Comparison of ENCODE assay signal across 8 mouse cellular contexts in genomic region chr7:45897258-45897757, GRCm38 (mm10). TPM values are rescaled to one million over a fixed set of nuclear protein-coding genes. Genes with fewer than 3 reads are reported as not detected.
A peak's percentile ranks its signal among the peaks of the same experiment; 100 is the strongest.
DNase-seq lines count a peak whose midpoint lies in the region; ATAC-seq lines count a peak whose summit lies in the region.

No protein-coding gene starts in this region.

- peak overlapping the region; percentile 60 for H3K4me3 ChIP-seq in hindbrain, embryonic 10.5 days
- H3K4me3 ChIP-seq in lung, embryonic 16.5 days (ENCODE audit: low read length), result peak overlapping the region; percentile 65

- WGBS in hindbrain, embryonic 10.5 days, result under 1% methylated on average over 19 of the region's 19 CpGs
- WGBS in lung, embryonic 16.5 days, result 1% methylated on average over 19 of the region's 19 CpGs

- peaks cover 9% of the 10 kb centered on the region for H3K27me3 ChIP-seq in hindbrain, embryonic 10.5 days (ENCODE audit: insufficient read depth, poor library complexity, severe bottlenecking)
- H3K27me3 ChIP-seq in lung, embryonic 16.5 days (ENCODE audit: control insufficient read depth, insufficient read depth, low read depth, low read length), result no peaks in the 10 kb centered on the region

- no peaks in the 10 kb centered on the region for H3K9me3 ChIP-seq in hindbrain, embryonic 10.5 days
- H3K9me3 ChIP-seq in lung, embryonic 16.5 days (ENCODE audit: control insufficient read depth, low read length), result no peaks in the 10 kb centered on the region

- no peaks in the 10 kb centered on the region for H3K36me3 ChIP-seq in hindbrain, embryonic 10.5 days
- H3K36me3 ChIP-seq in lung, embryonic 16.5 days (ENCODE audit: control insufficient read depth, insufficient read depth, low read length), result no peaks in the 10 kb centered on the region

- peak; percentile 65 for ATAC-seq in erythroid progenitor cell, adult 5-6 weeks (replicated peaks; ENCODE audit: low FRiP score, poor library complexity, severe bottlenecking)
- ATAC-seq in lung, embryonic 16.5 days (ENCODE audit: low read depth), result peak; percentile 63

- peak overlapping the region; percentile 80 for H3K9ac ChIP-seq in lung, embryonic 16.5 days (ENCODE audit: low read length)

- H3K27ac ChIP-seq in hindbrain, embryonic 10.5 days, result peak overlapping the region; percentile 90
- peak overlapping the region; percentile 89 for H3K27ac ChIP-seq in lung, embryonic 16.5 days (ENCODE audit: low read length)

- peak; percentile 58 for DNase-seq in CD4-positive, CD25-positive, alpha-beta regulatory T cell, adult 2 months (ENCODE audit: low read depth, low spot score)
- DNase-seq in ZHBTc4 (ENCODE audit: low read depth, low spot score), result peak; percentile 90
- DNase-seq in hindbrain, embryonic 10.5 days (ENCODE audit: low spot score), result no peak
- DNase-seq in layer of hippocampus, adult 9-11 months, result peak; percentile 66
- peak; percentile 51 for DNase-seq in ovary, postnatal 14 days (ENCODE audit: low spot score)
- peak; percentile 53 for DNase-seq in urinary bladder, postnatal 25 days (ENCODE audit: low spot score)

- peak overlapping the region; percentile 95 for H3K4me2 ChIP-seq in lung, embryonic 16.5 days (ENCODE audit: low read depth, low read length)

- peaks cover 20% of the 10 kb centered on the region for H3K4me1 ChIP-seq in hindbrain, embryonic 10.5 days (replicated peaks)
- peaks cover 8% of the 10 kb centered on the region; the same call in 1 of the 2 replicates for H3K4me1 ChIP-seq in lung, embryonic 16.5 days (replicated peaks; ENCODE audit: control insufficient read depth, insufficient read depth, low read length)

RNA-seq across cellular contexts. Expression of gene Tmem143, which starts 0.6 kb away (rescaled TPM):
- 0.84 and 1.1 TPM in 2 replicates for total RNA-seq in erythroid progenitor cell, adult 5-6 weeks (2015; ENCODE audit: low replicate concordance)
- 4.0 and 4.6 TPM in 2 replicates for total RNA-seq in erythroid progenitor cell, adult 5-6 weeks (2017; ENCODE audit: low replicate concordance)
- 4.5 and 4.8 TPM in 2 replicates for polyA plus RNA-seq in hindbrain, embryonic 10.5 days (2016; fragmentation: Nextera tagmentation; extraction: Ambion mirVana)
- polyA plus RNA-seq in lung, embryonic 16.5 days (2015; fragmentation: Nextera tagmentation; extraction: Ambion mirVana), result 4.6 and 5.6 TPM in 2 replicates

RNA-seq across cellular contexts. Expression of gene Syngr4, which starts 0.8 kb away (rescaled TPM):
- total RNA-seq in erythroid progenitor cell, adult 5-6 weeks (2015; ENCODE audit: low replicate concordance), result not detected in 2 replicates
- 1.3 TPM in 1 of 2 replicates, not detected in the other for total RNA-seq in erythroid progenitor cell, adult 5-6 weeks (2017; ENCODE audit: low replicate concordance)
- polyA plus RNA-seq in hindbrain, embryonic 10.5 days (2016; fragmentation: Nextera tagmentation; extraction: Ambion mirVana), result 1.1 and 1.3 TPM in 2 replicates
- polyA plus RNA-seq in lung, embryonic 16.5 days (2015; fragmentation: Nextera tagmentation; extraction: Ambion mirVana), result 0.26 and 1.9 TPM in 2 replicates

RNA-seq across cellular contexts. Expression of gene Grin2d, which starts 19.1 kb away (rescaled TPM):
- not detected in 2 replicates for total RNA-seq in erythroid progenitor cell, adult 5-6 weeks (2015; ENCODE audit: low replicate concordance)
- total RNA-seq in erythroid progenitor cell, adult 5-6 weeks (2017; ENCODE audit: low replicate concordance), result not detected in 2 replicates
- 0.19 and 0.33 TPM in 2 replicates for polyA plus RNA-seq in hindbrain, embryonic 10.5 days (2016; fragmentation: Nextera tagmentation; extraction: Ambion mirVana)
- 0.34 and 0.40 TPM in 2 replicates for polyA plus RNA-seq in lung, embryonic 16.5 days (2015; fragmentation: Nextera tagmentation; extraction: Ambion mirVana)

RNA-seq across cellular contexts. Expression of gene Emp3, which starts 23.9 kb away (rescaled TPM):
- total RNA-seq in erythroid progenitor cell, adult 5-6 weeks (2015; ENCODE audit: low replicate concordance), result 75.5 and 85.4 TPM in 2 replicates
- 19.1 and 41.8 TPM in 2 replicates for total RNA-seq in erythroid progenitor cell, adult 5-6 weeks (2017; ENCODE audit: low replicate concordance)
- polyA plus RNA-seq in hindbrain, embryonic 10.5 days (2016; fragmentation: Nextera tagmentation; extraction: Ambion mirVana), result 16.7 and 29.7 TPM in 2 replicates
- 177 and 189 TPM in 2 replicates for polyA plus RNA-seq in lung, embryonic 16.5 days (2015; fragmentation: Nextera tagmentation; extraction: Ambion mirVana)

RNA-seq across cellular contexts. Expression of gene Kdelr1, which starts 24.7 kb away (rescaled TPM):
- total RNA-seq in erythroid progenitor cell, adult 5-6 weeks (2015; ENCODE audit: low replicate concordance), result 55.9 and 91.4 TPM in 2 replicates
- total RNA-seq in erythroid progenitor cell, adult 5-6 weeks (2017; ENCODE audit: low replicate concordance), result 31.2 and 39.1 TPM in 2 replicates
- 37.6 and 67.7 TPM in 2 replicates for polyA plus RNA-seq in hindbrain, embryonic 10.5 days (2016; fragmentation: Nextera tagmentation; extraction: Ambion mirVana)
- polyA plus RNA-seq in lung, embryonic 16.5 days (2015; fragmentation: Nextera tagmentation; extraction: Ambion mirVana), result 76.6 and 76.7 TPM in 2 replicates
